Mouse (Mus musculus): Measurements from ENCODE around the gene Slc2a13.

The Slc2a13 gene

GRCm38 (mm10) chr15:91502235-91502634 is 70.8 kb downstream of the Slc2a13 start:
- no peak for DNase-seq (ENCODE audit: low spot score in 2 of 2)

GRCm38 (mm10) chr15:91495014-91495413 is 78.0 kb downstream of the Slc2a13 start:
- peak in 1 of 2 experiments; percentile 9 for DNase-seq (ENCODE audit: low spot score in 2 of 2)

GRCm38 (mm10) chr15:91479924-91480615 is 93.0 kb downstream of the Slc2a13 start:
- no peak for DNase-seq (ENCODE audit: low spot score in 2 of 2)

GRCm38 (mm10) chr15:91477766-91478165 is 95.3 kb downstream of the Slc2a13 start:
- peak in 1 of 2 experiments; percentile 17 for DNase-seq (ENCODE audit: low spot score in 2 of 2)

GRCm38 (mm10) chr15:91473690-91474409 is 99.2 kb downstream of the Slc2a13 start:
- DNase-seq (ENCODE audit: low spot score in 2 of 2) = no peak

- DNase-seq (ENCODE audit: low spot score in 2 of 2) = no peak
Measured at GRCm38 (mm10) chr15:91465331-91465730, 107.7 kb downstream of the Slc2a13 start.

- no peak for DNase-seq (ENCODE audit: low spot score in 2 of 2)
Measured at GRCm38 (mm10) chr15:91463857-91464435, 109.1 kb downstream of the Slc2a13 start.

- DNase-seq (ENCODE audit: low spot score in 2 of 2) = peak; percentile 16 to 50
Measured at GRCm38 (mm10) chr15:91463026-91463661, 109.9 kb downstream of the Slc2a13 start.

- no peak for DNase-seq (ENCODE audit: low spot score in 2 of 2)
Measured at GRCm38 (mm10) chr15:91461940-91462339, 111.1 kb downstream of the Slc2a13 start.

- no peak for DNase-seq (ENCODE audit: low spot score in 2 of 2)
Measured at GRCm38 (mm10) chr15:91457202-91457601, 115.9 kb downstream of the Slc2a13 start.

- DNase-seq (ENCODE audit: low spot score in 2 of 2) = peak; percentile 46 to 78
Measured at GRCm38 (mm10) chr15:91445399-91445798, 127.7 kb downstream of the Slc2a13 start.

- peak in 1 of 2 experiments; percentile 30 for DNase-seq (ENCODE audit: low spot score in 2 of 2)
Measured at GRCm38 (mm10) chr15:91443449-91443848, 129.6 kb downstream of the Slc2a13 start.

GRCm38 (mm10) chr15:91439883-91440282 is 133.2 kb downstream of the Slc2a13 start:
- peak; percentile 35 to 71 for DNase-seq (ENCODE audit: low spot score in 2 of 2)

GRCm38 (mm10) chr15:91425426-91425825 is 147.6 kb downstream of the Slc2a13 start:
- no peak for DNase-seq (ENCODE audit: low spot score in 2 of 2)

- no peak for DNase-seq (ENCODE audit: low spot score in 2 of 2)
Measured at GRCm38 (mm10) chr15:91406979-91407378, 166.1 kb downstream of the Slc2a13 start.

GRCm38 (mm10) chr15:91395165-91395564 is 177.9 kb downstream of the Slc2a13 start:
- no peak for DNase-seq (ENCODE audit: low spot score in 2 of 2)

GRCm38 (mm10) chr15:91383694-91384093 is 189.4 kb downstream of the Slc2a13 start:
- DNase-seq (ENCODE audit: low spot score in 2 of 2) = no peak

GRCm38 (mm10) chr15:91382606-91383005 is 190.5 kb downstream of the Slc2a13 start:
- no peak for DNase-seq (ENCODE audit: low spot score in 2 of 2)

GRCm38 (mm10) chr15:91381864-91382263 is 191.2 kb downstream of the Slc2a13 start:
- DNase-seq (ENCODE audit: low spot score in 2 of 2) = no peak

GRCm38 (mm10) chr15:91378751-91379325 is 194.2 kb downstream of the Slc2a13 start:
- no peak for DNase-seq (ENCODE audit: low spot score in 2 of 2)

GRCm38 (mm10) chr15:91377568-91377967 is 195.5 kb downstream of the Slc2a13 start:
- no peak for DNase-seq (ENCODE audit: low spot score in 2 of 2)

GRCm38 (mm10) chr15:91377105-91377504 is 196.0 kb downstream of the Slc2a13 start:
- peak in 1 of 2 experiments; percentile 52 for DNase-seq (ENCODE audit: low spot score in 2 of 2)
